Mouse (Mus musculus): ENCODE measurements around the gene Rnf5. TPM values are rescaled to one million over a fixed set of nuclear protein-coding genes. Genes with fewer than 3 reads are reported as not detected.
A peak's percentile ranks its signal among the peaks of the same experiment; 100 is the strongest.

Rnf5 gene
- polyA plus RNA-seq, 1 experiment, result 130 TPM

- no peak overlapping the region for H3K4me3 ChIP-seq (ENCODE audit: insufficient read depth, low read length)
- no peak overlapping the region for H3K27ac ChIP-seq (ENCODE audit: insufficient read depth, low read length)
- H3K4me1 ChIP-seq (ENCODE audit: control insufficient read depth, insufficient read depth, low read length), result peaks cover 5% of the 10 kb centered on the region; the same call in 1 of the 2 replicates
- TF ChIP-seq POLR2A (IDR thresholded peaks at IDR 0.05; ENCODE audit: extremely low read depth, insufficient read depth, low read length) (no peak), CTCF (IDR thresholded peaks at IDR 0.05; ENCODE audit: extremely low read depth, insufficient read depth, low read length) (no peak)
Measured at GRCm38 (mm10) chr17:34583397-34583796, 20.1 kb downstream of the Rnf5 start.

GRCm38 (mm10) chr17:34582528-34582927 is 21.0 kb downstream of the Rnf5 start:
- 0 out of 2 replicates have a peak, but pooled peaks cover 2% of the 10 kb centered on the region for H3K4me1 ChIP-seq (ENCODE audit: control insufficient read depth, insufficient read depth, low read length)
- H3K4me3 ChIP-seq (ENCODE audit: insufficient read depth, low read length), result no peak overlapping the region
- H3K27ac ChIP-seq (ENCODE audit: insufficient read depth, low read length), result no peak overlapping the region
- TF ChIP-seq CTCF (IDR thresholded peaks at IDR 0.05; ENCODE audit: extremely low read depth, insufficient read depth, low read length) (no peak), POLR2A (IDR thresholded peaks at IDR 0.05; ENCODE audit: extremely low read depth, insufficient read depth, low read length) (no peak)

- TF ChIP-seq POLR2A (IDR thresholded peaks at IDR 0.05; ENCODE audit: extremely low read depth, insufficient read depth, low read length) (no peak), CTCF (IDR thresholded peaks at IDR 0.05; ENCODE audit: extremely low read depth, insufficient read depth, low read length) (no peak)
Measured at GRCm38 (mm10) chr17:34578070-34578469, 25.4 kb downstream of the Rnf5 start.

GRCm38 (mm10) chr17:34576577-34576976 is 26.9 kb downstream of the Rnf5 start:
- Histone ChIP-seq H3K4me3 (ENCODE audit: insufficient read depth, low read length) (no peak overlapping the region), H3K4me1 (ENCODE audit: control insufficient read depth, insufficient read depth, low read length) (no peaks in the 10 kb centered on the region), H3K27ac (ENCODE audit: insufficient read depth, low read length) (no peak overlapping the region)
- no peak for TF ChIP-seq POLR2A (IDR thresholded peaks at IDR 0.05; ENCODE audit: extremely low read depth, insufficient read depth, low read length)
- no peak for TF ChIP-seq CTCF (IDR thresholded peaks at IDR 0.05; ENCODE audit: extremely low read depth, insufficient read depth, low read length)

More at GRCm38 (mm10) chr17:34578070-34578469, 25.4 kb downstream of the Rnf5 start:
- Histone ChIP-seq H3K4me1 (ENCODE audit: control insufficient read depth, insufficient read depth, low read length) (no peaks in the 10 kb centered on the region), H3K4me3 (ENCODE audit: insufficient read depth, low read length) (no peak overlapping the region), H3K27ac (ENCODE audit: insufficient read depth, low read length) (no peak overlapping the region)

GRCm38 (mm10) chr17:34572361-34572760 is 31.1 kb downstream of the Rnf5 start:
- H3K27ac ChIP-seq (ENCODE audit: insufficient read depth, low read length), result no peak overlapping the region
- no peaks in the 10 kb centered on the region for H3K4me1 ChIP-seq (ENCODE audit: control insufficient read depth, insufficient read depth, low read length)
- no peak overlapping the region for H3K4me3 ChIP-seq (ENCODE audit: insufficient read depth, low read length)
- TF ChIP-seq POLR2A (IDR thresholded peaks at IDR 0.05; ENCODE audit: extremely low read depth, insufficient read depth, low read length) (no peak), CTCF (IDR thresholded peaks at IDR 0.05; ENCODE audit: extremely low read depth, insufficient read depth, low read length) (no peak)

- no peak for TF ChIP-seq POLR2A (IDR thresholded peaks at IDR 0.05; ENCODE audit: extremely low read depth, insufficient read depth, low read length)
- TF ChIP-seq CTCF (IDR thresholded peaks at IDR 0.05; ENCODE audit: extremely low read depth, insufficient read depth, low read length), result peak; percentile 28; the same call in 1 of the 2 replicates
- H3K4me3 ChIP-seq (ENCODE audit: insufficient read depth, low read length), result no peak overlapping the region
- H3K27ac ChIP-seq (ENCODE audit: insufficient read depth, low read length), result no peak overlapping the region
- no peaks in the 10 kb centered on the region for H3K4me1 ChIP-seq (ENCODE audit: control insufficient read depth, insufficient read depth, low read length)
Measured at GRCm38 (mm10) chr17:34571875-34572274, 31.6 kb downstream of the Rnf5 start.

GRCm38 (mm10) chr17:34569919-34570318 is 33.6 kb downstream of the Rnf5 start:
- Histone ChIP-seq H3K4me3 (ENCODE audit: insufficient read depth, low read length) (no peak overlapping the region), H3K27ac (ENCODE audit: insufficient read depth, low read length) (no peak overlapping the region), H3K4me1 (ENCODE audit: control insufficient read depth, insufficient read depth, low read length) (no peaks in the 10 kb centered on the region)
- TF ChIP-seq POLR2A (IDR thresholded peaks at IDR 0.05; ENCODE audit: extremely low read depth, insufficient read depth, low read length) (no peak), CTCF (IDR thresholded peaks at IDR 0.05; ENCODE audit: extremely low read depth, insufficient read depth, low read length) (no peak)

- H3K4me3 ChIP-seq (ENCODE audit: insufficient read depth, low read length), result no peak overlapping the region
- H3K4me1 ChIP-seq (ENCODE audit: control insufficient read depth, insufficient read depth, low read length), result no peaks in the 10 kb centered on the region
- no peak for TF ChIP-seq POLR2A (IDR thresholded peaks at IDR 0.05; ENCODE audit: extremely low read depth, insufficient read depth, low read length)
- no peak for TF ChIP-seq CTCF (IDR thresholded peaks at IDR 0.05; ENCODE audit: extremely low read depth, insufficient read depth, low read length)
- no peak overlapping the region for H3K27ac ChIP-seq (ENCODE audit: insufficient read depth, low read length)
Measured at GRCm38 (mm10) chr17:34568421-34568820, 35.1 kb downstream of the Rnf5 start.

GRCm38 (mm10) chr17:34567311-34567710 is 36.2 kb downstream of the Rnf5 start:
- H3K27ac ChIP-seq (ENCODE audit: insufficient read depth, low read length), result no peak overlapping the region
- no peaks in the 10 kb centered on the region for H3K4me1 ChIP-seq (ENCODE audit: control insufficient read depth, insufficient read depth, low read length)
- no peak overlapping the region for H3K4me3 ChIP-seq (ENCODE audit: insufficient read depth, low read length)
- TF ChIP-seq POLR2A (IDR thresholded peaks at IDR 0.05; ENCODE audit: extremely low read depth, insufficient read depth, low read length) (no peak), CTCF (IDR thresholded peaks at IDR 0.05; ENCODE audit: extremely low read depth, insufficient read depth, low read length) (no peak)

- peak overlapping the region; percentile 17; the same call in 1 of the 2 replicates for H3K4me3 ChIP-seq (ENCODE audit: insufficient read depth, low read length)
- peak overlapping the region; percentile 81 for H3K27ac ChIP-seq (ENCODE audit: insufficient read depth, low read length)
- H3K4me1 ChIP-seq (ENCODE audit: control insufficient read depth, insufficient read depth, low read length), result no peaks in the 10 kb centered on the region
- TF ChIP-seq POLR2A (IDR thresholded peaks at IDR 0.05; ENCODE audit: extremely low read depth, insufficient read depth, low read length) (0 out of 2 replicates have a peak, but pooled peaks have one; percentile 24), CTCF (IDR thresholded peaks at IDR 0.05; ENCODE audit: extremely low read depth, insufficient read depth, low read length) (no peak)
Measured at GRCm38 (mm10) chr17:34564796-34565195, 38.7 kb downstream of the Rnf5 start.
